Comparison of ENCODE assay signal across 8 mouse cellular contexts in genomic region chr2:49619719-49620522, GRCm38 (mm10). TPM values are rescaled to one million over a fixed set of nuclear protein-coding genes. Genes with fewer than 3 reads are reported as not detected.
DNase-seq lines count a peak whose midpoint lies in the region; ATAC-seq and TF ChIP-seq lines count a peak whose summit lies in the region.

No protein-coding gene starts in this region.

- POLR2A ChIA-PET in Patski (lab: Charles Lee) = no interaction called here

- no peaks in the 10 kb centered on the region for H3K9me3 ChIP-seq in kidney, embryonic 16.5 days (ENCODE audit: low read length)
- H3K9me3 ChIP-seq in hindbrain, embryonic 15.5 days = no peaks in the 10 kb centered on the region
- H3K9me3 ChIP-seq in midbrain, embryonic 13.5 days = no peaks in the 10 kb centered on the region

- CTCF ChIA-PET in Patski (lab: Charles Lee) = no interaction called here

- under 1% methylated on average over 33 of the region's 33 CpGs for WGBS in kidney, embryonic 16.5 days
- under 1% methylated on average over 33 of the region's 33 CpGs for WGBS in hindbrain, embryonic 15.5 days
- WGBS in midbrain, embryonic 13.5 days = under 1% methylated on average over 33 of the region's 33 CpGs

- H3K9ac ChIP-seq in kidney, embryonic 16.5 days (replicated peaks; ENCODE audit: low read length) = peak overlapping the region; percentile 57
- peak overlapping the region; percentile 97 for H3K9ac ChIP-seq in hindbrain, embryonic 15.5 days
- peak overlapping the region; percentile 98 for H3K9ac ChIP-seq in midbrain, embryonic 13.5 days (replicated peaks)

- TF ChIP-seq CTCF in Patski (IDR thresholded peaks at IDR 0.05) = no peak

- in situ Hi-C loops in Patski (cut with MboI; ENCODE audit: low pct_unique_long_range_greater_than_20kb) = loop anchor here (5.0 kb wide), 1 partner anchor 168 kb away; the partner anchor contains the start of gene Epc2

- peak overlapping the region; percentile 79 for H3K4me3 ChIP-seq in kidney, embryonic 16.5 days (ENCODE audit: low read length)
- H3K4me3 ChIP-seq in hindbrain, embryonic 15.5 days = peak overlapping the region; percentile 97
- H3K4me3 ChIP-seq in midbrain, embryonic 13.5 days (replicated peaks) = peak overlapping the region; percentile 96

- H3K4me2 ChIP-seq in kidney, embryonic 16.5 days (replicated peaks; ENCODE audit: low read depth, low read length) = peak overlapping the region; percentile 98
- H3K4me2 ChIP-seq in hindbrain, embryonic 15.5 days = peak overlapping the region; percentile 67
- H3K4me2 ChIP-seq in midbrain, embryonic 13.5 days (replicated peaks) = peak overlapping the region; percentile 72

- H3K36me3 ChIP-seq in kidney, embryonic 16.5 days (ENCODE audit: insufficient read depth, low read length) = no peaks in the 10 kb centered on the region; the same call in 1 of the 2 replicates
- H3K36me3 ChIP-seq in hindbrain, embryonic 15.5 days = 0 out of 2 replicates have a peak, but pooled peaks cover 5% of the 10 kb centered on the region
- peaks cover 17% of the 10 kb centered on the region for H3K36me3 ChIP-seq in midbrain, embryonic 13.5 days

- H3K27ac ChIP-seq in kidney, embryonic 16.5 days (ENCODE audit: low read length) = no peak overlapping the region
- H3K27ac ChIP-seq in hindbrain, embryonic 15.5 days (replicated peaks) = peak overlapping the region; percentile 94
- H3K27ac ChIP-seq in midbrain, embryonic 13.5 days = peak overlapping the region; percentile 96

- H3K4me1 ChIP-seq in kidney, embryonic 16.5 days (ENCODE audit: insufficient read depth, low read length) = peaks cover 14% of the 10 kb centered on the region
- peaks cover 19% of the 10 kb centered on the region for H3K4me1 ChIP-seq in hindbrain, embryonic 15.5 days (replicated peaks)
- peaks cover 27% of the 10 kb centered on the region for H3K4me1 ChIP-seq in midbrain, embryonic 13.5 days (replicated peaks)

- H3K27me3 ChIP-seq in kidney, embryonic 16.5 days (ENCODE audit: insufficient read depth, low read length) = peaks cover 7% of the 10 kb centered on the region; the same call in 1 of the 2 replicates
- H3K27me3 ChIP-seq in Patski = no peaks in the 10 kb centered on the region
- no peaks in the 10 kb centered on the region for H3K27me3 ChIP-seq in hindbrain, embryonic 15.5 days
- no peaks in the 10 kb centered on the region for H3K27me3 ChIP-seq in midbrain, embryonic 13.5 days

- ATAC-seq in kidney, embryonic 16.5 days (ENCODE audit: low FRiP score, low TSS enrichment) = no peak; the same call in 1 of the 2 replicates
- peak; percentile 37 for ATAC-seq in Patski
- peak; percentile 20 for ATAC-seq in hindbrain, embryonic 15.5 days (ENCODE audit: low FRiP score, low read depth)
- ATAC-seq in midbrain, embryonic 13.5 days = no peak; the same call in 1 of the 2 replicates

- no peak for DNase-seq in kidney, adult 8-10 months
- no peak for DNase-seq in Patski (ENCODE audit: low read depth, low spot score)
- DNase-seq in embryo, embryonic 11 days = peak; percentile 36
- peak; percentile 7 for DNase-seq in thymus, postnatal 25 days
- no peak for DNase-seq in ovary, adult 18-20 months (ENCODE audit: low spot score)

RNA-seq across cellular contexts. Expression of gene Kif5c, which starts 0.8 kb away (rescaled TPM):
- 5.0 and 5.4 TPM in 2 replicates for polyA plus RNA-seq in kidney, embryonic 16.5 days (2015; fragmentation: Nextera tagmentation; extraction: Ambion mirVana)
- 10.6 TPM for polyA plus RNA-seq in Patski (2021)
- 179 and 188 TPM in 2 replicates for polyA plus RNA-seq in hindbrain, embryonic 15.5 days (2015; fragmentation: Nextera tagmentation; extraction: Ambion mirVana)
- polyA plus RNA-seq in midbrain, embryonic 13.5 days (2015; fragmentation: Nextera tagmentation; extraction: Ambion mirVana) = 180 and 183 TPM in 2 replicates

Comparison
In these comparisons a context has a peak if more than half of its experiments do, and no peak if none do; other contexts are left out.
1. ATAC-seq: peak in Patski (single experiment) and hindbrain, embryonic 15.5 days (single experiment); none in kidney, embryonic 16.5 days (single experiment) and midbrain, embryonic 13.5 days (single experiment).
2. DNase-seq: peak in embryo, embryonic 11 days (single experiment) and thymus, postnatal 25 days (single experiment); none in kidney, adult 8-10 months (0 of 2), Patski (single experiment) and ovary, adult 18-20 months (single experiment).
3. RNA of gene Kif5c, which starts 0.8 kb away (polyA plus RNA-seq): 179 to 188 TPM in hindbrain, embryonic 15.5 days and 180 to 183 TPM in midbrain, embryonic 13.5 days; 10.6 TPM in Patski (single experiment) and 5.0 to 5.4 TPM in kidney, embryonic 16.5 days; every median in the first group is over 10 times any median in the second.
4. Peak in every context shown above with its lines, with median percentiles within 50 percentile points of each other: H3K4me2 ChIP-seq, H3K4me3 ChIP-seq and H3K9ac ChIP-seq.